Mouse (Mus musculus) gastrocnemius, postnatal 36 days (tissue): ENCODE data around the gene Gramd1c. TPM values are rescaled to one million over a fixed set of nuclear protein-coding genes. Genes with fewer than 3 reads are reported as not detected.

Experiments
- DNase-seq, 2 experiments: peaks; one replicate each; pipeline ENCODE4 v3.0.0; 2022
- intact Hi-C: fragments of 180-260 bp; cut with DNase I; formaldehyde crosslinking; loops from one replicate; pipeline ENCODE4 v1.15.1; 2025
- microRNA-seq, 2 experiments: library from miRNA; unstranded; fragments of <30 nt; microRNA quantifications; one replicate each; pipeline ENCODE4 v1.2.0; 2021
- total RNA-seq, 2 experiments: library from RNA; stranded (reverse); gene quantifications; 2 replicates each; pipeline ENCODE4 v1.2.3; 2021

Gene Gramd1c
- total RNA-seq, 2 experiments from 2014 or later: 0.20 to 0.38 TPM

- intact Hi-C loops: no loop called here
- no peak for DNase-seq
These were observed 97.3 kb downstream of the Gramd1c start for GRCm38 (mm10) chr16:43965781-43966389.

- DNase-seq: no peak
- intact Hi-C loops: no loop called here
These were observed 99.4 kb downstream of the Gramd1c start for GRCm38 (mm10) chr16:43963780-43964179.

GRCm38 (mm10) chr16:43963291-43963690, 99.9 kb downstream of the Gramd1c start:
- no peak for DNase-seq
- intact Hi-C loops: no loop called here

- intact Hi-C loops: no loop called here
- no peak for DNase-seq
These were observed 105.1 kb downstream of the Gramd1c start for GRCm38 (mm10) chr16:43958038-43958437.

GRCm38 (mm10) chr16:43954913-43955312, 108.2 kb downstream of the Gramd1c start:
- no peak for DNase-seq
- intact Hi-C loops: no loop called here

- DNase-seq: no peak
- intact Hi-C loops: no loop called here
These were observed 111.6 kb downstream of the Gramd1c start for GRCm38 (mm10) chr16:43951591-43951990.

GRCm38 (mm10) chr16:43945869-43946268, 117.3 kb downstream of the Gramd1c start:
- no peak for DNase-seq
- intact Hi-C loops: no loop called here

- intact Hi-C loops: no loop called here
- no peak for DNase-seq
These were observed 117.8 kb downstream of the Gramd1c start for GRCm38 (mm10) chr16:43945351-43945750.

- DNase-seq: no peak
- intact Hi-C loops: no loop called here
These were observed 122.3 kb downstream of the Gramd1c start for GRCm38 (mm10) chr16:43940846-43941245.

- intact Hi-C loops: no loop called here
- DNase-seq: no peak
These were observed 127.3 kb downstream of the Gramd1c start for GRCm38 (mm10) chr16:43935892-43936291.

GRCm38 (mm10) chr16:43935367-43935766, 127.8 kb downstream of the Gramd1c start:
- intact Hi-C loops: no loop called here

GRCm38 (mm10) chr16:43934856-43935255, 128.3 kb downstream of the Gramd1c start:
- intact Hi-C loops: no loop called here
- no peak for DNase-seq

More at GRCm38 (mm10) chr16:43935367-43935766, 127.8 kb downstream of the Gramd1c start:
- DNase-seq: no peak

- intact Hi-C loops: no loop called here
- DNase-seq: no peak
These were observed 130.1 kb downstream of the Gramd1c start for GRCm38 (mm10) chr16:43933041-43933440.

GRCm38 (mm10) chr16:43932319-43932718, 130.8 kb downstream of the Gramd1c start:
- no peak for DNase-seq
- intact Hi-C loops: no loop called here

GRCm38 (mm10) chr16:43931502-43931901, 131.6 kb downstream of the Gramd1c start:
- intact Hi-C loops: no loop called here
- no peak for DNase-seq

- intact Hi-C loops: no loop called here
- no peak for DNase-seq
These were observed 132.6 kb downstream of the Gramd1c start for GRCm38 (mm10) chr16:43930577-43930976.

Small RNA genes within 50 kb of the gene (microRNA-seq; reads per million reads assigned to microRNA genes)
- gene Mir3470b: 0 reads per million in 2 experiments

Other genes starting within 250 kb of the Gramd1c start
- gene Ccdc191, start 173.5 kb downstream of the Gramd1c start, total RNA-seq: 1 to 10 TPM; 1.9 to 2.0 TPM
- 10 to 100 TPM in 1 of 2 experiments, 1 to 10 TPM in 1; 8.4 to 10.8 TPM for gene Qtrt2, start 136.5 kb downstream of the Gramd1c start, total RNA-seq
- gene Zdhhc23, start 83.6 kb downstream of the Gramd1c start, total RNA-seq: 10 to 100 TPM in 1 of 2 experiments, 1 to 10 TPM in 1; 7.5 to 10.9 TPM
- 10 to 100 TPM; 20.5 to 21.6 TPM for gene Atp6v1a, start 76.4 kb upstream of the Gramd1c start, total RNA-seq
- 100 to 1,000 TPM; 161 to 167 TPM for gene Naa50, start 76.5 kb upstream of the Gramd1c start, total RNA-seq
- gene Usf3, start 109.9 kb upstream of the Gramd1c start, total RNA-seq: 10 to 100 TPM; 33.2 to 35.6 TPM